Mouse (Mus musculus) hindlimb bud, embryonic 11.5 days (tissue): ENCODE data around the gene Aff3.

Experiments
- DNase-seq: peaks from one replicate; pipeline ENCODE4 v3.0.0-alpha.2; 2012; ENCODE audit warnings: low read depth, low spot score; ENCODE audit errors: extremely low spot score

Aff3 gene

GRCm38 (mm10) chr1:38198393-38199029, 466.2 kb downstream of the Aff3 start:
- DNase-seq, result no peak

- DNase-seq, result no peak
Measured at GRCm38 (mm10) chr1:38197145-38197682, 467.5 kb downstream of the Aff3 start.

GRCm38 (mm10) chr1:38195721-38196120, 469.0 kb downstream of the Aff3 start:
- no peak for DNase-seq

GRCm38 (mm10) chr1:38186227-38186545, 478.6 kb downstream of the Aff3 start:
- DNase-seq, result no peak

- DNase-seq, result peak; percentile 72
Measured at GRCm38 (mm10) chr1:38185517-38186226, 479.1 kb downstream of the Aff3 start.

GRCm38 (mm10) chr1:38181020-38181550, 483.7 kb downstream of the Aff3 start:
- no peak for DNase-seq

GRCm38 (mm10) chr1:38178929-38179328, 485.8 kb downstream of the Aff3 start:
- no peak for DNase-seq

- no peak for DNase-seq
Measured at GRCm38 (mm10) chr1:38176077-38176476, 488.7 kb downstream of the Aff3 start.

GRCm38 (mm10) chr1:38171874-38172273, 492.9 kb downstream of the Aff3 start:
- no peak for DNase-seq

GRCm38 (mm10) chr1:38165696-38166095, 499.1 kb downstream of the Aff3 start:
- no peak for DNase-seq

GRCm38 (mm10) chr1:38150086-38150485, 514.7 kb downstream of the Aff3 start:
- no peak for DNase-seq

- DNase-seq, result no peak
Measured at GRCm38 (mm10) chr1:38146008-38146407, 518.7 kb downstream of the Aff3 start.

- no peak for DNase-seq
Measured at GRCm38 (mm10) chr1:38141371-38141770, 523.4 kb downstream of the Aff3 start.

GRCm38 (mm10) chr1:38140911-38141310, 523.8 kb downstream of the Aff3 start:
- DNase-seq, result no peak

- no peak for DNase-seq
Measured at GRCm38 (mm10) chr1:38139396-38139795, 525.4 kb downstream of the Aff3 start.

- no peak for DNase-seq
Measured at GRCm38 (mm10) chr1:38132942-38133341, 531.8 kb downstream of the Aff3 start.

GRCm38 (mm10) chr1:38130715-38131483, 533.9 kb downstream of the Aff3 start:
- DNase-seq, result no peak

GRCm38 (mm10) chr1:38129501-38130267, 535.1 kb downstream of the Aff3 start, which contains the start of gene Rev1:
Rev1 (minus strand) TSS chr1:38129801.
- DNase-seq, result peak; percentile 42

- DNase-seq, result no peak
Measured at GRCm38 (mm10) chr1:38128919-38129436, 535.8 kb downstream of the Aff3 start.
